ENCODE assay signal across 9 mouse cellular contexts in genomic region chr10:127326017-127326801, GRCm38 (mm10). TPM values are rescaled to one million over a fixed set of nuclear protein-coding genes. Genes with fewer than 3 reads are reported as not detected.
A peak's percentile ranks its signal among the peaks of the same experiment; 100 is the strongest.
DNase-seq lines count a peak whose midpoint lies in the region; ATAC-seq lines count a peak whose summit lies in the region.
"Had no signal": no experiment of that assay in that cellular context is flagged by ENCODE, and none has a peak within 500 bp of the region (broad histone marks: within the 10 kb centered on the region; RNA-seq: fewer than 3 reads in every experiment).

No protein-coding gene starts in this region.

- peak overlapping the region; percentile 77 for H3K4me2 ChIP-seq in embryonic facial prominence, embryonic 15.5 days (replicated peaks)
- peak overlapping the region; percentile 53 for H3K4me2 ChIP-seq in hindbrain, embryonic 12.5 days (replicated peaks)
- peak overlapping the region; percentile 97 for H3K4me2 ChIP-seq in liver, embryonic 11.5 days
- peak overlapping the region; percentile 59 for H3K4me2 ChIP-seq in neural tube, embryonic 15.5 days

- no peaks in the 10 kb centered on the region for H3K9me3 ChIP-seq in megakaryocyte, embryonic 14.5 days
- no peaks in the 10 kb centered on the region for H3K9me3 ChIP-seq in embryonic facial prominence, embryonic 15.5 days (replicated peaks)
- no peaks in the 10 kb centered on the region for H3K9me3 ChIP-seq in hindbrain, embryonic 12.5 days (replicated peaks)
- no peaks in the 10 kb centered on the region for H3K9me3 ChIP-seq in liver, embryonic 11.5 days (ENCODE audit: control insufficient read depth, low read length)
- no peaks in the 10 kb centered on the region for H3K9me3 ChIP-seq in neural tube, embryonic 15.5 days (replicated peaks)

- H3K9ac ChIP-seq in embryonic facial prominence, embryonic 15.5 days = peak overlapping the region; percentile 10; the same call in 1 of the 2 replicates
- peak overlapping the region; percentile 44 for H3K9ac ChIP-seq in hindbrain, embryonic 12.5 days
- H3K9ac ChIP-seq in liver, embryonic 11.5 days (ENCODE audit: low read depth, low read length) = peak overlapping the region; percentile 85
- no peak overlapping the region; the same call in 1 of the 2 replicates for H3K9ac ChIP-seq in neural tube, embryonic 15.5 days (replicated peaks)

- peaks cover 34% of the 10 kb centered on the region for H3K36me3 ChIP-seq in megakaryocyte, embryonic 14.5 days (replicated peaks; ENCODE audit: low read length)
- H3K36me3 ChIP-seq in embryonic facial prominence, embryonic 15.5 days = peaks cover 12% of the 10 kb centered on the region
- H3K36me3 ChIP-seq in hindbrain, embryonic 12.5 days = no peaks in the 10 kb centered on the region
- peaks cover 3% of the 10 kb centered on the region; the same call in 1 of the 2 replicates for H3K36me3 ChIP-seq in liver, embryonic 11.5 days (ENCODE audit: control insufficient read depth, insufficient read depth, low read length)
- no peaks in the 10 kb centered on the region for H3K36me3 ChIP-seq in neural tube, embryonic 15.5 days

- intact Hi-C loops in left cerebral cortex, postnatal 36 days (cut with DNase I) = no loop called here

- peaks cover 28% of the 10 kb centered on the region for H3K27me3 ChIP-seq in megakaryocyte, embryonic 14.5 days (replicated peaks)
- H3K27me3 ChIP-seq in embryonic facial prominence, embryonic 15.5 days = peaks cover 50% of the 10 kb centered on the region
- H3K27me3 ChIP-seq in hindbrain, embryonic 12.5 days = peaks cover 90% of the 10 kb centered on the region
- H3K27me3 ChIP-seq in liver, embryonic 11.5 days (replicated peaks; ENCODE audit: control insufficient read depth, insufficient read depth, low read length) = peaks cover 26% of the 10 kb centered on the region
- peaks cover 71% of the 10 kb centered on the region for H3K27me3 ChIP-seq in neural tube, embryonic 15.5 days (replicated peaks)

- peak overlapping the region; percentile 95 for H3K4me3 ChIP-seq in megakaryocyte, embryonic 14.5 days (replicated peaks)
- peak overlapping the region; percentile 43 for H3K4me3 ChIP-seq in embryonic facial prominence, embryonic 15.5 days (replicated peaks)
- H3K4me3 ChIP-seq in hindbrain, embryonic 12.5 days = peak overlapping the region; percentile 34
- H3K4me3 ChIP-seq in liver, embryonic 11.5 days (ENCODE audit: low read depth, low read length) = peak overlapping the region; percentile 70
- H3K4me3 ChIP-seq in neural tube, embryonic 15.5 days (replicated peaks) = peak overlapping the region; percentile 37

- WGBS in embryonic facial prominence, embryonic 15.5 days = 2% methylated on average over 53 of the region's 54 CpGs
- WGBS in hindbrain, embryonic 12.5 days = 1% methylated on average over 52 of the region's 54 CpGs
- under 1% methylated on average over 54 of the region's 54 CpGs for WGBS in liver, embryonic 11.5 days
- under 1% methylated on average over 54 of the region's 54 CpGs for WGBS in neural tube, embryonic 15.5 days

- ATAC-seq in megakaryocyte, adult 5-6 weeks (ENCODE audit: poor library complexity, severe bottlenecking) = no peak
- ATAC-seq in embryonic facial prominence, embryonic 15.5 days (ENCODE audit: insufficient number of reproducible peaks, low FRiP score, low TSS enrichment, low read depth) = no peak
- 0 out of 2 replicates have a peak, but pooled peaks have one; percentile 20 for ATAC-seq in hindbrain, embryonic 12.5 days (ENCODE audit: low FRiP score)
- peak; percentile 60 for ATAC-seq in liver, embryonic 11.5 days (replicated peaks; ENCODE audit: low FRiP score)
- ATAC-seq in neural tube, embryonic 15.5 days (ENCODE audit: low FRiP score) = no peak; the same call in 1 of the 2 replicates

- H3K27ac ChIP-seq in embryonic facial prominence, embryonic 15.5 days (replicated peaks) = no peak overlapping the region
- no peak overlapping the region for H3K27ac ChIP-seq in hindbrain, embryonic 12.5 days
- H3K27ac ChIP-seq in liver, embryonic 11.5 days (ENCODE audit: low read depth, low read length) = peak overlapping the region; percentile 60
- no peak overlapping the region for H3K27ac ChIP-seq in neural tube, embryonic 15.5 days (replicated peaks)
- H3K27ac ChIP-seq: macrophage had no signal

- peaks cover 68% of the 10 kb centered on the region for H3K4me1 ChIP-seq in megakaryocyte, embryonic 14.5 days
- H3K4me1 ChIP-seq in embryonic facial prominence, embryonic 15.5 days = peaks cover 15% of the 10 kb centered on the region
- peaks cover 15% of the 10 kb centered on the region for H3K4me1 ChIP-seq in hindbrain, embryonic 12.5 days
- peaks cover 37% of the 10 kb centered on the region for H3K4me1 ChIP-seq in liver, embryonic 11.5 days (replicated peaks; ENCODE audit: control insufficient read depth, insufficient read depth, low read length)
- peaks cover 15% of the 10 kb centered on the region for H3K4me1 ChIP-seq in neural tube, embryonic 15.5 days

- peak; percentile 68 for DNase-seq in liver, embryonic 11.5 days (ENCODE audit: low spot score)
- no peak for DNase-seq in left cerebral cortex, postnatal 36 days (ENCODE audit: low spot score in 2 of 2)
- no peak for DNase-seq in right cerebral cortex, postnatal 14 days

RNA-seq across cellular contexts. Expression of gene Arhgap9, which starts 4.4 kb away (rescaled TPM):
- 6.1 and 10.4 TPM in 2 replicates for polyA plus RNA-seq in megakaryocyte, embryonic 14.5 days (2012; ENCODE audit: insufficient read depth, low replicate concordance)
- total RNA-seq in megakaryocyte, adult 5-6 weeks (2015) = 135 and 138 TPM in 2 replicates
- total RNA-seq in megakaryocyte, adult 5-6 weeks (2017) = 96.8 and 108 TPM in 2 replicates
- 5.1 and 5.2 TPM in 2 replicates for polyA plus RNA-seq in embryonic facial prominence, embryonic 15.5 days (2015; fragmentation: Nextera tagmentation; extraction: Ambion mirVana)
- 2.0 and 2.2 TPM in 2 replicates for polyA plus RNA-seq in hindbrain, embryonic 12.5 days (2016; fragmentation: Nextera tagmentation; extraction: Ambion mirVana)
- 22.0 and 24.4 TPM in 2 replicates for polyA plus RNA-seq in liver, embryonic 11.5 days (2014; fragmentation: Nextera tagmentation; extraction: Ambion mirVana)
- polyA plus RNA-seq in neural tube, embryonic 15.5 days (2015; fragmentation: Nextera tagmentation; extraction: Ambion mirVana) = 0.88 and 13.1 TPM in 2 replicates
- 1 to 10 TPM in 1 of 2 experiments, under 1 TPM in 1; 0.94 to 1.1 TPM for total RNA-seq in left cerebral cortex, postnatal 36 days (2021)

RNA-seq across cellular contexts. Expression of gene Mars, which starts 14.6 kb away (rescaled TPM):
- 26.0 and 101 TPM in 2 replicates for polyA plus RNA-seq in megakaryocyte, embryonic 14.5 days (2012; ENCODE audit: insufficient read depth, low replicate concordance)
- 38.4 and 47.8 TPM in 2 replicates for total RNA-seq in megakaryocyte, adult 5-6 weeks (2015)
- total RNA-seq in megakaryocyte, adult 5-6 weeks (2017) = 80.3 and 95.2 TPM in 2 replicates
- polyA plus RNA-seq in embryonic facial prominence, embryonic 15.5 days (2015; fragmentation: Nextera tagmentation; extraction: Ambion mirVana) = 101 and 105 TPM in 2 replicates
- 142 and 152 TPM in 2 replicates for polyA plus RNA-seq in hindbrain, embryonic 12.5 days (2016; fragmentation: Nextera tagmentation; extraction: Ambion mirVana)
- 249 and 257 TPM in 2 replicates for polyA plus RNA-seq in liver, embryonic 11.5 days (2014; fragmentation: Nextera tagmentation; extraction: Ambion mirVana)
- polyA plus RNA-seq in neural tube, embryonic 15.5 days (2015; fragmentation: Nextera tagmentation; extraction: Ambion mirVana) = 108 and 115 TPM in 2 replicates
- total RNA-seq in left cerebral cortex, postnatal 36 days (2021) = 10 to 100 TPM; 54.9 to 60.1 TPM

RNA-seq across cellular contexts. Expression of gene Gli1, which starts 15.6 kb away (rescaled TPM):
- polyA plus RNA-seq in megakaryocyte, embryonic 14.5 days (2012; ENCODE audit: insufficient read depth, low replicate concordance) = 0.02 TPM in 1 of 2 replicates, not detected in the other
- total RNA-seq in megakaryocyte, adult 5-6 weeks (2015) = not detected in 2 replicates
- not detected in 2 replicates for total RNA-seq in megakaryocyte, adult 5-6 weeks (2017)
- polyA plus RNA-seq in embryonic facial prominence, embryonic 15.5 days (2015; fragmentation: Nextera tagmentation; extraction: Ambion mirVana) = 15.7 and 16.1 TPM in 2 replicates
- 3.7 and 4.8 TPM in 2 replicates for polyA plus RNA-seq in hindbrain, embryonic 12.5 days (2016; fragmentation: Nextera tagmentation; extraction: Ambion mirVana)
- polyA plus RNA-seq in liver, embryonic 11.5 days (2014; fragmentation: Nextera tagmentation; extraction: Ambion mirVana) = 2.1 and 2.2 TPM in 2 replicates
- polyA plus RNA-seq in neural tube, embryonic 15.5 days (2015; fragmentation: Nextera tagmentation; extraction: Ambion mirVana) = 1.8 and 2.7 TPM in 2 replicates
- 1 to 10 TPM; 1.9 to 2.9 TPM for total RNA-seq in left cerebral cortex, postnatal 36 days (2021)
- polyA plus RNA-seq: macrophage had no signal

RNA-seq across cellular contexts. Expression of gene Inhbe, which starts 28.0 kb away (rescaled TPM):
- polyA plus RNA-seq in megakaryocyte, embryonic 14.5 days (2012; ENCODE audit: insufficient read depth, low replicate concordance) = not detected in 2 replicates
- total RNA-seq in megakaryocyte, adult 5-6 weeks (2015) = not detected in 2 replicates
- 0.04 TPM in 1 of 2 replicates, not detected in the other for total RNA-seq in megakaryocyte, adult 5-6 weeks (2017)
- 0.05 and 0.07 TPM in 2 replicates for polyA plus RNA-seq in embryonic facial prominence, embryonic 15.5 days (2015; fragmentation: Nextera tagmentation; extraction: Ambion mirVana)
- 0.08 TPM in 1 of 2 replicates, not detected in the other for polyA plus RNA-seq in hindbrain, embryonic 12.5 days (2016; fragmentation: Nextera tagmentation; extraction: Ambion mirVana)
- polyA plus RNA-seq in liver, embryonic 11.5 days (2014; fragmentation: Nextera tagmentation; extraction: Ambion mirVana) = 0.04 and 0.09 TPM in 2 replicates
- polyA plus RNA-seq in neural tube, embryonic 15.5 days (2015; fragmentation: Nextera tagmentation; extraction: Ambion mirVana) = 0.03 TPM in 1 of 2 replicates, not detected in the other
- under 1 TPM; 0.15 to 0.20 TPM for total RNA-seq in left cerebral cortex, postnatal 36 days (2021)
- polyA plus RNA-seq: macrophage had no signal

RNA-seq across cellular contexts. Expression of gene Mbd6, which starts 37.4 kb away (rescaled TPM):
- polyA plus RNA-seq in megakaryocyte, embryonic 14.5 days (2012; ENCODE audit: insufficient read depth, low replicate concordance) = 245 and 640 TPM in 2 replicates
- 40.4 and 48.4 TPM in 2 replicates for total RNA-seq in megakaryocyte, adult 5-6 weeks (2015)
- total RNA-seq in megakaryocyte, adult 5-6 weeks (2017) = 5.6 and 8.9 TPM in 2 replicates
- polyA plus RNA-seq in embryonic facial prominence, embryonic 15.5 days (2015; fragmentation: Nextera tagmentation; extraction: Ambion mirVana) = 19.6 and 20.8 TPM in 2 replicates
- polyA plus RNA-seq in hindbrain, embryonic 12.5 days (2016; fragmentation: Nextera tagmentation; extraction: Ambion mirVana) = 17.9 and 19.8 TPM in 2 replicates
- polyA plus RNA-seq in liver, embryonic 11.5 days (2014; fragmentation: Nextera tagmentation; extraction: Ambion mirVana) = 14.2 and 19.0 TPM in 2 replicates
- 16.4 and 18.3 TPM in 2 replicates for polyA plus RNA-seq in neural tube, embryonic 15.5 days (2015; fragmentation: Nextera tagmentation; extraction: Ambion mirVana)
- total RNA-seq in left cerebral cortex, postnatal 36 days (2021) = 10 to 100 TPM; 32.9 to 54.4 TPM

Comparison
In these comparisons a context has a peak if more than half of its experiments do, and no peak if none do; other contexts are left out.
1. H3K4me3 ChIP-seq: peak in every context shown above with its lines; median percentile 95 in megakaryocyte, embryonic 14.5 days; 70 in liver, embryonic 11.5 days; 43 in embryonic facial prominence, embryonic 15.5 days; 37 in neural tube, embryonic 15.5 days; 34 in hindbrain, embryonic 12.5 days.
2. ATAC-seq: peak in hindbrain, embryonic 12.5 days (single experiment) and liver, embryonic 11.5 days (single experiment); none in megakaryocyte, adult 5-6 weeks (single experiment), embryonic facial prominence, embryonic 15.5 days (single experiment) and neural tube, embryonic 15.5 days (single experiment).
3. Peak in every context shown above with its lines, with median percentiles within 50 percentile points of each other: H3K4me2 ChIP-seq.